Mouse (Mus musculus): ENCODE results near the gene Gnai3. TPM values are rescaled to one million over a fixed set of nuclear protein-coding genes. Genes with fewer than 3 reads are reported as not detected.

Gnai3 gene
- polyA plus RNA-seq, 1 experiment from 2014 or later, result 177 TPM

GRCm38 (mm10) chr3:108126327-108126726 lies 19.6 kb downstream of the Gnai3 start:
- Histone ChIP-seq H3K4me1 (ENCODE audit: control insufficient read depth, insufficient read depth, low read length) (peaks cover 5% of the 10 kb centered on the region), H3K27me3 (ENCODE audit: control insufficient read depth, insufficient read depth, low read length) (no peaks in the 10 kb centered on the region), H3K9me3 (replicated peaks; ENCODE audit: control insufficient read depth, low read length) (no peaks in the 10 kb centered on the region), H3K36me3 (ENCODE audit: control insufficient read depth, insufficient read depth, low read length) (peaks cover 5% of the 10 kb centered on the region), H3K27ac (ENCODE audit: low read length) (peak overlapping the region; percentile 42; the same call in 1 of the 2 replicates), H3K9ac (ENCODE audit: low read length) (no peak overlapping the region), H3K4me3 (replicated peaks; ENCODE audit: low read length) (no peak overlapping the region), H3K4me2 (ENCODE audit: low read depth, low read length) (no peak overlapping the region)
- WGBS, result 81% methylated on average over 3 of the region's 3 CpGs
- ATAC-seq (ENCODE audit: insufficient read depth, low FRiP score), result peak; percentile 56; the same call in 1 of the 2 replicates

- Histone ChIP-seq H3K9me3 (replicated peaks; ENCODE audit: control insufficient read depth, low read length) (no peaks in the 10 kb centered on the region), H3K36me3 (ENCODE audit: control insufficient read depth, insufficient read depth, low read length) (peaks cover 7% of the 10 kb centered on the region), H3K27me3 (ENCODE audit: control insufficient read depth, insufficient read depth, low read length) (no peaks in the 10 kb centered on the region), H3K27ac (ENCODE audit: low read length) (no peak overlapping the region), H3K4me1 (ENCODE audit: control insufficient read depth, insufficient read depth, low read length) (no peaks in the 10 kb centered on the region; the same call in 1 of the 2 replicates), H3K9ac (ENCODE audit: low read length) (no peak overlapping the region), H3K4me2 (ENCODE audit: low read depth, low read length) (no peak overlapping the region), H3K4me3 (replicated peaks; ENCODE audit: low read length) (no peak overlapping the region)
- ATAC-seq (ENCODE audit: insufficient read depth, low FRiP score), result 0 out of 2 replicates have a peak, but pooled peaks have one; percentile 40
- 28% methylated on average over 1 of the region's 1 CpGs for whole genome bisulfite sequencing
These were observed 21.8 kb downstream of the Gnai3 start for GRCm38 (mm10) chr3:108124131-108124530.

- Histone ChIP-seq H3K4me2 (ENCODE audit: low read depth, low read length) (no peak overlapping the region), H3K27ac (ENCODE audit: low read length) (no peak overlapping the region), H3K9ac (ENCODE audit: low read length) (no peak overlapping the region), H3K27me3 (ENCODE audit: control insufficient read depth, insufficient read depth, low read length) (no peaks in the 10 kb centered on the region), H3K36me3 (ENCODE audit: control insufficient read depth, insufficient read depth, low read length) (peaks cover 7% of the 10 kb centered on the region), H3K9me3 (replicated peaks; ENCODE audit: control insufficient read depth, low read length) (no peaks in the 10 kb centered on the region), H3K4me1 (ENCODE audit: control insufficient read depth, insufficient read depth, low read length) (no peaks in the 10 kb centered on the region), H3K4me3 (replicated peaks; ENCODE audit: low read length) (no peak overlapping the region)
- no peak for ATAC-seq (ENCODE audit: insufficient read depth, low FRiP score)
- 82% methylated on average over 5 of the region's 5 CpGs for WGBS
These were observed 22.7 kb downstream of the Gnai3 start for GRCm38 (mm10) chr3:108123242-108123641.

GRCm38 (mm10) chr3:108121101-108121500 lies 24.8 kb downstream of the Gnai3 start:
- no peaks in the 10 kb centered on the region for H3K27me3 ChIP-seq (ENCODE audit: control insufficient read depth, insufficient read depth, low read length)
- WGBS, result 81% methylated on average over 3 of the region's 3 CpGs
- H3K4me3 ChIP-seq (replicated peaks; ENCODE audit: low read length), result no peak overlapping the region
- H3K9me3 ChIP-seq (replicated peaks; ENCODE audit: control insufficient read depth, low read length), result no peaks in the 10 kb centered on the region
- no peak overlapping the region for H3K27ac ChIP-seq (ENCODE audit: low read length)
- H3K36me3 ChIP-seq (ENCODE audit: control insufficient read depth, insufficient read depth, low read length), result peaks cover 7% of the 10 kb centered on the region
- no peak overlapping the region for H3K9ac ChIP-seq (ENCODE audit: low read length)
- no peak overlapping the region for H3K4me2 ChIP-seq (ENCODE audit: low read depth, low read length)
- no peaks in the 10 kb centered on the region for H3K4me1 ChIP-seq (ENCODE audit: control insufficient read depth, insufficient read depth, low read length)
- no peak for ATAC-seq (ENCODE audit: insufficient read depth, low FRiP score)

GRCm38 (mm10) chr3:108117465-108117864 lies 28.5 kb downstream of the Gnai3 start:
- Histone ChIP-seq H3K27ac (ENCODE audit: low read length) (no peak overlapping the region), H3K36me3 (ENCODE audit: control insufficient read depth, insufficient read depth, low read length) (peaks cover 12% of the 10 kb centered on the region), H3K9me3 (replicated peaks; ENCODE audit: control insufficient read depth, low read length) (no peaks in the 10 kb centered on the region), H3K4me2 (ENCODE audit: low read depth, low read length) (no peak overlapping the region), H3K27me3 (ENCODE audit: control insufficient read depth, insufficient read depth, low read length) (no peaks in the 10 kb centered on the region), H3K4me1 (ENCODE audit: control insufficient read depth, insufficient read depth, low read length) (no peaks in the 10 kb centered on the region), H3K4me3 (replicated peaks; ENCODE audit: low read length) (no peak overlapping the region), H3K9ac (ENCODE audit: low read length) (no peak overlapping the region)
- 82% methylated on average over 6 of the region's 6 CpGs for WGBS
- no peak for ATAC-seq (ENCODE audit: insufficient read depth, low FRiP score)

- no peak for ATAC-seq (ENCODE audit: insufficient read depth, low FRiP score)
- H3K36me3 ChIP-seq (ENCODE audit: control insufficient read depth, insufficient read depth, low read length), result peaks cover 18% of the 10 kb centered on the region; the same call in 1 of the 2 replicates
- WGBS, result 81% methylated on average over 7 of the region's 7 CpGs
- H3K9me3 ChIP-seq (replicated peaks; ENCODE audit: control insufficient read depth, low read length), result no peaks in the 10 kb centered on the region
- no peak overlapping the region for H3K4me3 ChIP-seq (replicated peaks; ENCODE audit: low read length)
- no peak overlapping the region for H3K4me2 ChIP-seq (ENCODE audit: low read depth, low read length)
- no peak overlapping the region for H3K27ac ChIP-seq (ENCODE audit: low read length)
- no peak overlapping the region for H3K9ac ChIP-seq (ENCODE audit: low read length)
- H3K4me1 ChIP-seq (ENCODE audit: control insufficient read depth, insufficient read depth, low read length), result no peaks in the 10 kb centered on the region
- H3K27me3 ChIP-seq (ENCODE audit: control insufficient read depth, insufficient read depth, low read length), result no peaks in the 10 kb centered on the region
These were observed 32.2 kb downstream of the Gnai3 start for GRCm38 (mm10) chr3:108113591-108114289.

- H3K4me3 ChIP-seq (replicated peaks; ENCODE audit: low read length), result no peak overlapping the region
- WGBS, result 80% methylated on average over 4 of the region's 4 CpGs
- H3K36me3 ChIP-seq (ENCODE audit: control insufficient read depth, insufficient read depth, low read length), result peaks cover 28% of the 10 kb centered on the region
These were observed 33.3 kb downstream of the Gnai3 start for GRCm38 (mm10) chr3:108112666-108113065.

GRCm38 (mm10) chr3:108112246-108112645 lies 33.7 kb downstream of the Gnai3 start:
- Histone ChIP-seq H3K9me3 (replicated peaks; ENCODE audit: control insufficient read depth, low read length) (no peaks in the 10 kb centered on the region), H3K4me3 (replicated peaks; ENCODE audit: low read length) (no peak overlapping the region), H3K4me1 (ENCODE audit: control insufficient read depth, insufficient read depth, low read length) (no peaks in the 10 kb centered on the region), H3K27ac (ENCODE audit: low read length) (no peak overlapping the region), H3K4me2 (ENCODE audit: low read depth, low read length) (no peak overlapping the region), H3K9ac (ENCODE audit: low read length) (no peak overlapping the region), H3K36me3 (ENCODE audit: control insufficient read depth, insufficient read depth, low read length) (peaks cover 30% of the 10 kb centered on the region), H3K27me3 (ENCODE audit: control insufficient read depth, insufficient read depth, low read length) (no peaks in the 10 kb centered on the region)
- no peak for ATAC-seq (ENCODE audit: insufficient read depth, low FRiP score)
- WGBS, result 78% methylated on average over 7 of the region's 7 CpGs

More at GRCm38 (mm10) chr3:108112666-108113065, 33.3 kb downstream of the Gnai3 start:
- H3K27ac ChIP-seq (ENCODE audit: low read length), result no peak overlapping the region
- H3K27me3 ChIP-seq (ENCODE audit: control insufficient read depth, insufficient read depth, low read length), result no peaks in the 10 kb centered on the region
- H3K9ac ChIP-seq (ENCODE audit: low read length), result no peak overlapping the region
- no peaks in the 10 kb centered on the region for H3K4me1 ChIP-seq (ENCODE audit: control insufficient read depth, insufficient read depth, low read length)
- no peaks in the 10 kb centered on the region for H3K9me3 ChIP-seq (replicated peaks; ENCODE audit: control insufficient read depth, low read length)
- no peak for ATAC-seq (ENCODE audit: insufficient read depth, low FRiP score)
- no peak overlapping the region for H3K4me2 ChIP-seq (ENCODE audit: low read depth, low read length)

- no peak overlapping the region for H3K4me2 ChIP-seq (ENCODE audit: low read depth, low read length)
- no peaks in the 10 kb centered on the region for H3K9me3 ChIP-seq (replicated peaks; ENCODE audit: control insufficient read depth, low read length)
- no peak for ATAC-seq (ENCODE audit: insufficient read depth, low FRiP score)
- 83% methylated on average over 5 of the region's 5 CpGs for WGBS
- H3K27me3 ChIP-seq (ENCODE audit: control insufficient read depth, insufficient read depth, low read length), result no peaks in the 10 kb centered on the region
- no peak overlapping the region for H3K27ac ChIP-seq (ENCODE audit: low read length)
- no peak overlapping the region for H3K4me3 ChIP-seq (replicated peaks; ENCODE audit: low read length)
- no peaks in the 10 kb centered on the region for H3K4me1 ChIP-seq (ENCODE audit: control insufficient read depth, insufficient read depth, low read length)
- H3K9ac ChIP-seq (ENCODE audit: low read length), result no peak overlapping the region
- H3K36me3 ChIP-seq (ENCODE audit: control insufficient read depth, insufficient read depth, low read length), result peaks cover 30% of the 10 kb centered on the region
These were observed 34.6 kb downstream of the Gnai3 start for GRCm38 (mm10) chr3:108111320-108111719.

Measured in stomach, embryonic 16.5 days (tissue).